Mouse (Mus musculus): ENCODE data around the gene Ddn.
"Not testable (repeated sequence)": the region's sequence is repeated elsewhere in the genome, so short reads cannot be mapped to it uniquely, and the experiment has no call there.

Ddn gene

GRCm38 (mm10) chr15:98832161-98833058 is 23.1 kb upstream of the Ddn start:
- in situ Hi-C loops (cut with MboI; ENCODE audit: unreplicated experiment in 2 of 2): no loop called here

GRCm38 (mm10) chr15:98831684-98832035 is 22.4 kb upstream of the Ddn start:
- in situ Hi-C loops (cut with MboI; ENCODE audit: unreplicated experiment in 2 of 2): no loop called here

- in situ Hi-C loops (cut with MboI; ENCODE audit: unreplicated experiment in 2 of 2): no loop called here
Measured at GRCm38 (mm10) chr15:98830736-98831683, 21.7 kb upstream of the Ddn start, which contains the start of gene Prkag1. Gene Prkag1 (minus strand): TSS chr15:98831521.

GRCm38 (mm10) chr15:98827611-98828011 is 18.3 kb upstream of the Ddn start:
- in situ Hi-C loops (cut with MboI; ENCODE audit: unreplicated experiment in 2 of 2): no loop called here

- in situ Hi-C loops (cut with MboI; ENCODE audit: unreplicated experiment in 2 of 2): no loop called here
Measured at GRCm38 (mm10) chr15:98823434-98823833, 14.1 kb upstream of the Ddn start.

- in situ Hi-C loops (cut with MboI; ENCODE audit: unreplicated experiment in 2 of 2): no loop called here
Measured at GRCm38 (mm10) chr15:98822147-98822546, 12.9 kb upstream of the Ddn start.

GRCm38 (mm10) chr15:98821403-98821802 is 12.1 kb upstream of the Ddn start:
- in situ Hi-C loops (cut with MboI; ENCODE audit: unreplicated experiment in 2 of 2): no loop called here

GRCm38 (mm10) chr15:98820937-98821336 is 11.6 kb upstream of the Ddn start:
- in situ Hi-C loops (cut with MboI; ENCODE audit: unreplicated experiment in 2 of 2): no loop called here

GRCm38 (mm10) chr15:98818171-98818570 is 8.9 kb upstream of the Ddn start:
- in situ Hi-C loops (cut with MboI; ENCODE audit: unreplicated experiment in 2 of 2): no loop called here

GRCm38 (mm10) chr15:98812741-98813424 is 3.6 kb upstream of the Ddn start:
- in situ Hi-C loops (cut with MboI; ENCODE audit: unreplicated experiment in 2 of 2): no loop called here

GRCm38 (mm10) chr15:98810212-98810611 is 922 bp upstream of the Ddn start:
- in situ Hi-C loops (cut with MboI; ENCODE audit: unreplicated experiment in 2 of 2): not testable (repeated sequence)

- in situ Hi-C loops (cut with MboI; ENCODE audit: unreplicated experiment in 2 of 2): loop anchor here in 1 of 2 experiments (10.0 kb wide), 2 partner anchors 234 to 294 kb away; partner anchors contain the start of genes 4930415O20Rik and Ccnt1
Measured at GRCm38 (mm10) chr15:98808651-98809134, 597 bp downstream of the Ddn start.

- in situ Hi-C loops (cut with MboI; ENCODE audit: unreplicated experiment in 2 of 2): loop anchor here in 1 of 2 experiments (10.0 kb wide), 2 partner anchors 233 to 293 kb away; partner anchors contain the start of genes 4930415O20Rik and Ccnt1
Measured at GRCm38 (mm10) chr15:98807895-98808650, 1.2 kb downstream of the Ddn start.

GRCm38 (mm10) chr15:98806809-98807770 is 2.2 kb downstream of the Ddn start:
- in situ Hi-C loops (cut with MboI; ENCODE audit: unreplicated experiment in 2 of 2): loop anchor here in 1 of 2 experiments (10.0 kb wide), 2 partner anchors 232 to 292 kb away; partner anchors contain the start of genes 4930415O20Rik and Ccnt1

- in situ Hi-C loops (cut with MboI; ENCODE audit: unreplicated experiment in 2 of 2): loop anchor here in 1 of 2 experiments (10.0 kb wide), 2 partner anchors 231 to 291 kb away; partner anchors contain the start of genes 4930415O20Rik and Ccnt1
Measured at GRCm38 (mm10) chr15:98806071-98806808, 3.0 kb downstream of the Ddn start.

- in situ Hi-C loops (cut with MboI; ENCODE audit: unreplicated experiment in 2 of 2): loop anchor here in 1 of 2 experiments (10.0 kb wide), 2 partner anchors 231 to 291 kb away; partner anchors contain the start of genes 4930415O20Rik and Ccnt1
Measured at GRCm38 (mm10) chr15:98805324-98806040, 3.8 kb downstream of the Ddn start.

Data from v-Abl transformed pro-B cells (cell line).